Mouse (Mus musculus): Measurements from ENCODE around the gene Tkt. TPM values are rescaled to one million over a fixed set of nuclear protein-coding genes. Genes with fewer than 3 reads are reported as not detected.

Tkt gene
- polyA plus RNA-seq, 1 experiment: 393 TPM

GRCm38 (mm10) chr14:30564451-30564850, 16.3 kb downstream of the Tkt start:
- peaks cover 28% of the 10 kb centered on the region for H3K4me1 ChIP-seq (ENCODE audit: control insufficient read depth, insufficient read depth, low read length)
- WGBS: 25% methylated on average over 2 of the region's 2 CpGs
- H3K4me3 ChIP-seq (ENCODE audit: insufficient read depth, low read depth, low read length): no peak overlapping the region
- H3K27ac ChIP-seq (ENCODE audit: insufficient read depth, low read depth, low read length): peak overlapping the region; percentile 70
- DNase-seq: peak; percentile 87
- TF ChIP-seq POLR2A (IDR thresholded peaks at IDR 0.05; ENCODE audit: low read depth, low read length) (no peak), CTCF (conservative IDR thresholded peaks at IDR 0.05; ENCODE audit: insufficient read depth, insufficient read length, low read depth, low read length) (no peak)
- peaks cover 2% of the 10 kb centered on the region; the same call in 1 of the 2 replicates for H3K36me3 ChIP-seq (ENCODE audit: control insufficient read depth, insufficient read depth, low read length)
- no peaks in the 10 kb centered on the region for H3K27me3 ChIP-seq (replicated peaks; ENCODE audit: control insufficient read depth, insufficient read depth, low read length)

- peaks cover 3% of the 10 kb centered on the region; the same call in 1 of the 2 replicates for H3K36me3 ChIP-seq (ENCODE audit: control insufficient read depth, insufficient read depth, low read length)
- peak; percentile 43 for DNase-seq
- no peak overlapping the region for H3K4me3 ChIP-seq (ENCODE audit: insufficient read depth, low read depth, low read length)
- no peak overlapping the region for H3K27ac ChIP-seq (ENCODE audit: insufficient read depth, low read depth, low read length)
- WGBS: 75% methylated on average over 6 of the region's 6 CpGs
- no peak for TF ChIP-seq CTCF (conservative IDR thresholded peaks at IDR 0.05; ENCODE audit: insufficient read depth, insufficient read length, low read depth, low read length)
- TF ChIP-seq POLR2A (IDR thresholded peaks at IDR 0.05; ENCODE audit: low read depth, low read length): no peak
- peaks cover 17% of the 10 kb centered on the region for H3K4me1 ChIP-seq (ENCODE audit: control insufficient read depth, insufficient read depth, low read length)
- no peaks in the 10 kb centered on the region for H3K27me3 ChIP-seq (replicated peaks; ENCODE audit: control insufficient read depth, insufficient read depth, low read length)
Observed at GRCm38 (mm10) chr14:30566317-30566716, 18.2 kb downstream of the Tkt start.

DNA sequence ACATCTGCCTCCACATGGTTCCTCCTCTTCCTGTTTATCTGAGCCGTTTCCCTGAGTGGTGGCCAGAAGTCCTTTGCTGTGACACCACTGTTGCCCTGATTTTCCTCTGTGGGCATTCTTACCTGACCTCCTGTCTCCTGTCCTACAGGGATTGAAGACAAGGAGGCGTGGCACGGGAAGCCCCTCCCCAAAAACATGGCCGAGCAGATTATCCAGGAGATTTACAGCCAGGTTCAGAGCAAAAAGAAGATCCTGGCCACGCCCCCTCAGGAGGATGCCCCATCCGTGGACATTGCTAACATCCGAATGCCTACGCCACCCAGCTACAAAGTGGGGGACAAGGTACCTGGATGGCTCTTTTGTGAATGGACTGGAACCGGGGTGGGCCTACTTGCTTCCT, 19.9 kb downstream of the Tkt start:
- DNase-seq: no peak
- Histone ChIP-seq H3K36me3 (ENCODE audit: control insufficient read depth, insufficient read depth, low read length) (peaks cover 3% of the 10 kb centered on the region; the same call in 1 of the 2 replicates), H3K27ac (ENCODE audit: insufficient read depth, low read depth, low read length) (no peak overlapping the region), H3K4me3 (ENCODE audit: insufficient read depth, low read depth, low read length) (no peak overlapping the region), H3K27me3 (replicated peaks; ENCODE audit: control insufficient read depth, insufficient read depth, low read length) (no peaks in the 10 kb centered on the region), H3K4me1 (ENCODE audit: control insufficient read depth, insufficient read depth, low read length) (peaks cover 14% of the 10 kb centered on the region; the same call in 1 of the 2 replicates)
- TF ChIP-seq CTCF (conservative IDR thresholded peaks at IDR 0.05; ENCODE audit: insufficient read depth, insufficient read length, low read depth, low read length): no peak
- no peak for TF ChIP-seq POLR2A (IDR thresholded peaks at IDR 0.05; ENCODE audit: low read depth, low read length)
- 86% methylated on average over 9 of the region's 9 CpGs for WGBS

DNA sequence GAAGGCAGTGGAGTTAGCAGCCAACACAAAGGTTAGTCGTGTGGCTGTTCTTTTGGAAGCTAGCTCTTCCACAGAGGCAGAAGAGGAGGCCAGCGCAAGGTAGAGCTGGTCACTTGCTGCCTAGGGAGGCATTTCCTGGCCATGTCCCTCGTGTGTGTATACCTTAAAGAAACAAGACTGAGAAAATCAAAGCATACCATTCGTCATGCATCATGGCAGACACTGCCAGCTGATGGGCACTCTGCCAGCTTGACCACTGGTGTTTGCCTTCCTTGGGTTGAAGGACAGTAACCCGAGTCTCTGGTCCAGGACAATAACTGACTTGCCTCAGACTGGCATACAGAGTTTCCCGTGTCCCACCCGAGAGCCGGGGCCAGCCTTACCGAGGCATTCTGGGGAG, 22.1 kb downstream of the Tkt start:
- WGBS: 44% methylated on average over 9 of the region's 9 CpGs
- TF ChIP-seq CTCF (conservative IDR thresholded peaks at IDR 0.05; ENCODE audit: insufficient read depth, insufficient read length, low read depth, low read length): no peak
- 0 out of 2 replicates have a peak, but pooled peaks cover 2% of the 10 kb centered on the region for H3K4me1 ChIP-seq (ENCODE audit: control insufficient read depth, insufficient read depth, low read length)
- H3K27ac ChIP-seq (ENCODE audit: insufficient read depth, low read depth, low read length): no peak overlapping the region
- no peak overlapping the region for H3K4me3 ChIP-seq (ENCODE audit: insufficient read depth, low read depth, low read length)
- DNase-seq: no peak
- H3K27me3 ChIP-seq (replicated peaks; ENCODE audit: control insufficient read depth, insufficient read depth, low read length): no peaks in the 10 kb centered on the region
- peaks cover 3% of the 10 kb centered on the region; the same call in 1 of the 2 replicates for H3K36me3 ChIP-seq (ENCODE audit: control insufficient read depth, insufficient read depth, low read length)

GRCm38 (mm10) chr14:30572253-30572652, 24.1 kb downstream of the Tkt start:
- TF ChIP-seq POLR2A (IDR thresholded peaks at IDR 0.05; ENCODE audit: low read depth, low read length): no peak
- TF ChIP-seq CTCF (conservative IDR thresholded peaks at IDR 0.05; ENCODE audit: insufficient read depth, insufficient read length, low read depth, low read length): no peak
- no peak for DNase-seq
- 86% methylated on average over 10 of the region's 10 CpGs for WGBS

DNA sequence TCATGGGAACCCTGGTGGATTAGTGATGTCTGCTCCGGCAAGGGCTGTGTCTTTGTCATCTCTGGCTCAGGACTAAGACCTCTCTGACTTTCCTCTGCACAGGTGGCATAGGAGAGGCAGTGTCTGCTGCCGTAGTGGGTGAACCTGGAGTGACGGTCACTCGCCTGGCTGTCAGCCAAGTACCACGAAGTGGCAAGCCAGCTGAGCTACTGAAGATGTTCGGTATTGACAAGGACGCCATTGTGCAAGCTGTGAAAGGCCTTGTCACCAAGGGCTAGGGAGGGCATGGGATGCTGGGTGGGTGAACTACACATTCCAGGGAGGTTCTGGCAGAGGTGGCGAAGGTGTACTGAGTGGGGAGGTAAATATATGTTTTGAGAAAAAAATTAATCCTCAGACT, 25.1 kb downstream of the Tkt start:
- H3K36me3 ChIP-seq (ENCODE audit: control insufficient read depth, insufficient read depth, low read length): peaks cover 3% of the 10 kb centered on the region; the same call in 1 of the 2 replicates
- no peak for DNase-seq
- 54% methylated on average over 8 of the region's 8 CpGs for WGBS

More at GRCm38 (mm10) chr14:30572253-30572652, 24.1 kb downstream of the Tkt start:
- no peak overlapping the region for H3K4me3 ChIP-seq (ENCODE audit: insufficient read depth, low read depth, low read length)
- H3K27ac ChIP-seq (ENCODE audit: insufficient read depth, low read depth, low read length): no peak overlapping the region
- H3K36me3 ChIP-seq (ENCODE audit: control insufficient read depth, insufficient read depth, low read length): peaks cover 3% of the 10 kb centered on the region; the same call in 1 of the 2 replicates
- no peaks in the 10 kb centered on the region for H3K27me3 ChIP-seq (replicated peaks; ENCODE audit: control insufficient read depth, insufficient read depth, low read length)
- H3K4me1 ChIP-seq (ENCODE audit: control insufficient read depth, insufficient read depth, low read length): no peaks in the 10 kb centered on the region

DNA sequence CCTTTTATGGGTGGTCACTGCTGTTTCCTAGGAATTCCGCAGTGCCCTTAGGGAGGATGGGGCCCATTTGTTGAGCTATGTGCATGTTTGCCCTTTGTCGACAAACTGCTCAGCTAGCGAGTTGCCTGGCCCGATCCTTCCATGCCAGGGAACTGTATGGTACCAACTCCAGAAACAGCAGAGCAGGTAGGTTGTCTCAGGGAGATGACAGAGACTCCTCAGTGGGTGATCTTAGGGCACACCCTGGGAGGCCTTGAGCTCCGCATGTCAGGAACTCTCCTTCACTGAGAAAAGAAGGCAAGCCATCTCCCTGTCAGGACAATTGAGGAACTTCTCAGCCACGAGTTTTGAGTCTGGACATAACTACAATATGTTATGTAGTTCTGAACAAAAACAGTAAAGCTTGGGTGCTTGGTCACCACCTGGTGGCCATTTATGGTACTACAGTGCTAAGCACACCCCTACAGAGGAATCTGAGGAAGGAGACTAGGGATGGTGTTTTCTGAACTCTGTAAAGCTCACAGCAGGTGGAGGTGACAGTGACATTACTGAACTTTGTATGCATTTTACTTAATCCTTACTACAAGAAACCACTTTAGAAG, 25.9 kb downstream of the Tkt start:
- H3K4me1 ChIP-seq (ENCODE audit: control insufficient read depth, insufficient read depth, low read length): no peaks in the 10 kb centered on the region
- H3K27me3 ChIP-seq (replicated peaks; ENCODE audit: control insufficient read depth, insufficient read depth, low read length): no peaks in the 10 kb centered on the region
- TF ChIP-seq POLR2A (IDR thresholded peaks at IDR 0.05; ENCODE audit: low read depth, low read length) (no peak), CTCF (conservative IDR thresholded peaks at IDR 0.05; ENCODE audit: insufficient read depth, insufficient read length, low read depth, low read length) (peak; percentile 65)
- WGBS: 54% methylated on average over 6 of the region's 6 CpGs
- DNase-seq: peak; percentile 81
- H3K36me3 ChIP-seq (ENCODE audit: control insufficient read depth, insufficient read depth, low read length): 0 out of 2 replicates have a peak, but pooled peaks cover 1% of the 10 kb centered on the region
- no peak overlapping the region for H3K4me3 ChIP-seq (ENCODE audit: insufficient read depth, low read depth, low read length)
- H3K27ac ChIP-seq (ENCODE audit: insufficient read depth, low read depth, low read length): no peak overlapping the region

More for the DNA sequence above, 25.1 kb downstream of the Tkt start:
- no peak for TF ChIP-seq POLR2A (IDR thresholded peaks at IDR 0.05; ENCODE audit: low read depth, low read length)
- no peak for TF ChIP-seq CTCF (conservative IDR thresholded peaks at IDR 0.05; ENCODE audit: insufficient read depth, insufficient read length, low read depth, low read length)
- Histone ChIP-seq H3K27ac (ENCODE audit: insufficient read depth, low read depth, low read length) (no peak overlapping the region), H3K4me3 (ENCODE audit: insufficient read depth, low read depth, low read length) (no peak overlapping the region), H3K27me3 (replicated peaks; ENCODE audit: control insufficient read depth, insufficient read depth, low read length) (no peaks in the 10 kb centered on the region), H3K4me1 (ENCODE audit: control insufficient read depth, insufficient read depth, low read length) (no peaks in the 10 kb centered on the region)
